Mouse (Mus musculus): ENCODE measurements around the gene BC048562. TPM values are rescaled to one million over a fixed set of nuclear protein-coding genes. Genes with fewer than 3 reads are reported as not detected.

The BC048562 gene
- total and polyA plus RNA-seq, 2 experiments from 2014 or later: not detected

DNA sequence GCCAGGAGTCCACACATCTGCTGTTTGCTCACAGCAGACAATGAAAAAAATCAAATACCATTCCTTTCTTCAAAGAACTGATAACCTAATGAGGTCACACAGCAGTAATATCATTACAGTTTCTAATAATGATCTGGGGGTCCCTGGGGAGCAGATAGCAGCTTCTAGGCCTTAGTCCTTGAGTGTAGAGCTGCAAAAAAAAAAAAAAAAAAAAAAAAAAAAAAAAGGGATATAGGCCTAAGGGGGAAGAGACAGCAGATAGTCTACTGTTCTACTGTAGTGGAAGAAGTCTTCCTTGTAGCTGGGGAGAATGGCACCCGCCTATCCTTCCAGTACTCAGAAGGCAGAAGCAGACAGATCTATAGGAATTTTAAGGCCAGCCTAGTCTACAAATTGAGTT lies 40.9 kb upstream of the BC048562 start:
- Histone ChIP-seq H3K27me3 (ENCODE audit: insufficient read depth, low read length) (no peaks in the 10 kb centered on the region), H3K4me2 (ENCODE audit: low read depth, low read length, poor library complexity, severe bottlenecking) (no peak overlapping the region), H3K4me1 (ENCODE audit: insufficient read depth, low read length) (no peaks in the 10 kb centered on the region), H3K9me3 (ENCODE audit: low read length) (no peaks in the 10 kb centered on the region), H3K4me3 (ENCODE audit: low read depth, low read length) (no peak overlapping the region), H3K36me3 (ENCODE audit: insufficient read depth, low read length) (peaks cover 31% of the 10 kb centered on the region), H3K9ac (replicated peaks; ENCODE audit: low read length, poor library complexity, severe bottlenecking) (no peak overlapping the region), H3K27ac (ENCODE audit: low read depth, low read length) (no peak overlapping the region)
- no peak for TF ChIP-seq CTCF (IDR thresholded peaks at IDR 0.05)
- WGBS: 87% methylated on average over 1 of the region's 1 CpGs
- ATAC-seq (ENCODE audit: low FRiP score): no peak
- DNase-seq (ENCODE audit: low spot score): no peak

DNA sequence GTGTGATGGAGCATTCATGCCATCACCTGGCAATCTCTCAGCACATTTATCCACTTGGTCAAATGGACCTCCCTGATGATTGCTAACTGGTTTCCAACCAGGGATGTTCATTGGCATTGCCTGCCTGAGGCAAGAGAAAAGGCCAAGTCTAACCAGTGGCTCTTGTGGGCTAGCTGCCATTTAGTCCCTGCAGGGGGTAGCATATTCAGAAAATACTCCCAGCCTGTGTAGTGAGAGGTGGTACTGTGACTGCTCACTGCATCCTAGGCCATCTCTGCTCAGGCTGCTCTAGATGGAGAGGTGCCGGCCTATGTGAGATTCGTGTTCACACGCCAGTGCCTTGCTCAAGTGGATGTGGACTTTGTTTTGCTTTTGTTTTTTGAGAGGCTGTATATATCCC lies 38.0 kb upstream of the BC048562 start:
- H3K27me3 ChIP-seq (ENCODE audit: insufficient read depth, low read length): no peaks in the 10 kb centered on the region
- no peak for ATAC-seq (ENCODE audit: low FRiP score)
- 96% methylated on average over 3 of the region's 3 CpGs for WGBS
- H3K4me3 ChIP-seq (ENCODE audit: low read depth, low read length): no peak overlapping the region
- no peak for DNase-seq (ENCODE audit: low spot score)
- H3K36me3 ChIP-seq (ENCODE audit: insufficient read depth, low read length): peaks cover 8% of the 10 kb centered on the region; the same call in 1 of the 2 replicates
- no peaks in the 10 kb centered on the region; the same call in 1 of the 2 replicates for H3K4me1 ChIP-seq (ENCODE audit: insufficient read depth, low read length)
- TF ChIP-seq CTCF (IDR thresholded peaks at IDR 0.05): no peak
- H3K27ac ChIP-seq (ENCODE audit: low read depth, low read length): no peak overlapping the region
- no peak overlapping the region for H3K4me2 ChIP-seq (ENCODE audit: low read depth, low read length, poor library complexity, severe bottlenecking)
- no peak overlapping the region for H3K9ac ChIP-seq (replicated peaks; ENCODE audit: low read length, poor library complexity, severe bottlenecking)
- no peaks in the 10 kb centered on the region for H3K9me3 ChIP-seq (ENCODE audit: low read length)

DNA sequence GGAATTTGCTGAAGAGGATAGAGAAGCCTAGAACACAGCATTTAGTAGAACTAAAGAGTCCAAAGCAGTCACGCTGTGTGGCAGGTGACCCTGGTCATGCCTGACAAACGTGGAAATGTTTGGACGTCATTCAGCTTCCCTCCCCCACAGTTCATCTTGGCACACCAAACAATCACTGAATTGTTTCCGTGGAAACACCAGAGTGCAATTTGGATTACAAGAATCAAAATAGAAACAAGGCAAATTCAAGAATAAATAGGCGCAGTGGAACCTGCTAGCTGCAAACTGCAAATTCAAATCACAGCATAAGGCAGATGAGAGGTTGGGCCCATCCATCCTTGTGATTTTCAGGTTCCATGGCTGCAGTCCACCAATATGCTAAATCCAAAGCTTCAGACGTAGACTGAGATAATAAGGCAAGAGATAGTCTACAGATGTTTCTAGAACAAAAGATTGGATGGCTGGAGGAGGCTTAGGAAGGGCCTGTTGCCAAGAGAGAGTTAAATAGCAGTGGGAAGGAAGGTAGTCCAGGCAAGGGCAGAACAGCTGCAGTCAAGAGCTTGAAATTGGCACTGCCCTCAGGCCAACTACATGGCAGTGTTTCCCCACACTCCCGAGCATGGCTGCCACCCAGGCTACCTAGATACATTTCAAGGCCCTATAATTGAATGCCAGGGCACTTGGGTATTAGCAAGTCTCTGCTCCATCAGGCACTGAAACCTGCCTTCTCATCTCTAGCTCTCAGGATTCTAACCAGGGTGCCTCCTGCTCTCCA lies 34.9 kb upstream of the BC048562 start:
- Histone ChIP-seq H3K4me2 (ENCODE audit: low read depth, low read length, poor library complexity, severe bottlenecking) (no peak overlapping the region), H3K9ac (replicated peaks; ENCODE audit: low read length, poor library complexity, severe bottlenecking) (no peak overlapping the region), H3K4me3 (ENCODE audit: low read depth, low read length) (no peak overlapping the region), H3K27ac (ENCODE audit: low read depth, low read length) (peak overlapping the region; percentile 67), H3K27me3 (ENCODE audit: insufficient read depth, low read length) (no peaks in the 10 kb centered on the region), H3K4me1 (ENCODE audit: insufficient read depth, low read length) (no peaks in the 10 kb centered on the region; the same call in 1 of the 2 replicates), H3K36me3 (ENCODE audit: insufficient read depth, low read length) (0 out of 2 replicates have a peak, but pooled peaks cover 3% of the 10 kb centered on the region), H3K9me3 (ENCODE audit: low read length) (no peaks in the 10 kb centered on the region)
- no peak for ATAC-seq (ENCODE audit: low FRiP score)
- DNase-seq (ENCODE audit: low spot score): peak; percentile 61
- TF ChIP-seq CTCF (IDR thresholded peaks at IDR 0.05): no peak
- 30% methylated on average over 7 of the region's 7 CpGs for WGBS

- Histone ChIP-seq H3K36me3 (ENCODE audit: insufficient read depth, low read length) (no peaks in the 10 kb centered on the region), H3K4me2 (ENCODE audit: low read depth, low read length, poor library complexity, severe bottlenecking) (no peak overlapping the region), H3K4me1 (ENCODE audit: insufficient read depth, low read length) (no peaks in the 10 kb centered on the region; the same call in 1 of the 2 replicates), H3K9ac (replicated peaks; ENCODE audit: low read length, poor library complexity, severe bottlenecking) (no peak overlapping the region), H3K9me3 (ENCODE audit: low read length) (no peaks in the 10 kb centered on the region), H3K27me3 (ENCODE audit: insufficient read depth, low read length) (no peaks in the 10 kb centered on the region), H3K4me3 (ENCODE audit: low read depth, low read length) (no peak overlapping the region), H3K27ac (ENCODE audit: low read depth, low read length) (no peak overlapping the region)
- ATAC-seq (ENCODE audit: low FRiP score) (no peak), DNase-seq (ENCODE audit: low spot score) (no peak)
- 90% methylated on average over 4 of the region's 4 CpGs for WGBS
- TF ChIP-seq CTCF (IDR thresholded peaks at IDR 0.05): no peak
Measured at GRCm38 (mm10) chr9:108403081-108403480, 33.2 kb upstream of the BC048562 start.

- no peak overlapping the region for H3K27ac ChIP-seq (ENCODE audit: low read depth, low read length)
- no peak overlapping the region for H3K4me2 ChIP-seq (ENCODE audit: low read depth, low read length, poor library complexity, severe bottlenecking)
- H3K9ac ChIP-seq (replicated peaks; ENCODE audit: low read length, poor library complexity, severe bottlenecking): no peak overlapping the region
- no peaks in the 10 kb centered on the region; the same call in 1 of the 2 replicates for H3K4me1 ChIP-seq (ENCODE audit: insufficient read depth, low read length)
- H3K4me3 ChIP-seq (ENCODE audit: low read depth, low read length): no peak overlapping the region
- H3K9me3 ChIP-seq (ENCODE audit: low read length): no peaks in the 10 kb centered on the region
- DNase-seq (ENCODE audit: low spot score): no peak
- H3K27me3 ChIP-seq (ENCODE audit: insufficient read depth, low read length): no peaks in the 10 kb centered on the region
- 82% methylated on average over 8 of the region's 8 CpGs for WGBS
- H3K36me3 ChIP-seq (ENCODE audit: insufficient read depth, low read length): no peaks in the 10 kb centered on the region
- no peak for TF ChIP-seq CTCF (IDR thresholded peaks at IDR 0.05)
- no peak for ATAC-seq (ENCODE audit: low FRiP score)
Measured at GRCm38 (mm10) chr9:108404451-108404850, 31.8 kb upstream of the BC048562 start.

GRCm38 (mm10) chr9:108409535-108409934 lies 26.7 kb upstream of the BC048562 start:
- no peaks in the 10 kb centered on the region for H3K9me3 ChIP-seq (ENCODE audit: low read length)
- no peak for TF ChIP-seq CTCF (IDR thresholded peaks at IDR 0.05)
- no peak overlapping the region for H3K4me3 ChIP-seq (ENCODE audit: low read depth, low read length)
- 95% methylated on average over 4 of the region's 4 CpGs for WGBS
- ATAC-seq (ENCODE audit: low FRiP score) (no peak), DNase-seq (ENCODE audit: low spot score) (no peak)
- H3K27ac ChIP-seq (ENCODE audit: low read depth, low read length): no peak overlapping the region
- no peak overlapping the region for H3K4me2 ChIP-seq (ENCODE audit: low read depth, low read length, poor library complexity, severe bottlenecking)
- H3K36me3 ChIP-seq (ENCODE audit: insufficient read depth, low read length): no peaks in the 10 kb centered on the region
- no peaks in the 10 kb centered on the region for H3K27me3 ChIP-seq (ENCODE audit: insufficient read depth, low read length)
- no peak overlapping the region for H3K9ac ChIP-seq (replicated peaks; ENCODE audit: low read length, poor library complexity, severe bottlenecking)
- H3K4me1 ChIP-seq (ENCODE audit: insufficient read depth, low read length): no peaks in the 10 kb centered on the region
